Mouse (Mus musculus) megakaryocyte, embryonic 14.5 days (primary cell): ENCODE data around the gene Myl3. TPM values are rescaled to one million over a fixed set of nuclear protein-coding genes. Genes with fewer than 3 reads are reported as not detected.

ENCODE experiments used
- H3K27me3 ChIP-seq: replicated peaks from 2 replicates; pipeline ENCODE3; 2012; ENCODE audit warnings: inconsistent platforms
- H3K36me3 ChIP-seq: replicated peaks from 2 replicates; pipeline ENCODE3; 2012; ENCODE audit warnings: low read length, inconsistent platforms, mixed read lengths
- H3K4me1 ChIP-seq: 2 replicates; pipeline ENCODE4 v1.6.1; 2012; ENCODE audit warnings: inconsistent platforms
- H3K4me3 ChIP-seq: replicated peaks from 2 replicates; pipeline ENCODE3; 2012; ENCODE audit warnings: moderate library complexity, mild to moderate bottlenecking, inconsistent platforms
- H3K9me3 ChIP-seq: 2 replicates; pipeline ENCODE4 v1.6.1; 2012; ENCODE audit warnings: inconsistent platforms
- FLI1 ChIP-seq: IDR thresholded peaks from 2 replicates; pipeline ENCODE4 v1.6.1; 2012; ENCODE audit warnings: low read length, inconsistent platforms, mixed read lengths
- GATA1 ChIP-seq: IDR thresholded peaks from 3 replicates; pipeline ENCODE4 v1.6.1; 2012; ENCODE audit warnings: mixed read lengths, low read length, inconsistent platforms, borderline replicate concordance
- polyA plus RNA-seq: library from polyadenylated mRNA; stranded (reverse); fragments of >175 nt; gene quantifications from 2 replicates; pipeline ENCODE4 v1.2.3, GENCODE M21; 2012; ENCODE audit warnings: low replicate concordance; ENCODE audit not compliant: insufficient read depth

Myl3 gene
- polyA plus RNA-seq, 1 experiment, result not detected

DNA sequence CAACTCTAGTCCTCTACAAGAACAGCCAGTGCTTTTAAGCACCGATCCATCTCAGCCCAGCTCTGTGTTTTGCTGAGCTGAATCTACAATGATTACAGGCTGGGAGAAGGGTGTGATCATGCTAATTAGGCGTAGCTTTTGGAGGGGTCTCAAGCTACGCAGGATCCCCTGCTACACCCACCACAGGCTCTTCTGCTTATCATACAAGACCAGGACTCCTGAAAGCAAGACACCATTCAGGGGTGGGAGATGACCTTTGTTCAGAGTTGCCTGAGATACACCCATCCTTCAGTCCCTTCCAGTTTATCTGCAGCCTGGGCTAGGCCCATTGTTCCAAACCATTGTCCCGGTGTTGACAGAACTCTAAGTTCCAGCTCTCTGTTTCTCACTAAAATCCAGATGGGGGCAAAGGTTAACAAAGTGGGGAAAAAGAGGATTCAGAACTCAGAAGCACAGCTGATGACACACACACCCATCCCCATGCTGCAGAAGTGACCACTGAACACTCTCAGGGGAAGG, 11.3 kb downstream of the Myl3 start:
- peaks cover 14% of the 10 kb centered on the region for H3K4me1 ChIP-seq
- peaks cover 96% of the 10 kb centered on the region for H3K27me3 ChIP-seq
- H3K4me3 ChIP-seq, result no peak overlapping the region
- TF ChIP-seq GATA1 (no peak), FLI1 (no peak)
- H3K9me3 ChIP-seq, result no peaks in the 10 kb centered on the region
- H3K36me3 ChIP-seq, result no peaks in the 10 kb centered on the region

DNA sequence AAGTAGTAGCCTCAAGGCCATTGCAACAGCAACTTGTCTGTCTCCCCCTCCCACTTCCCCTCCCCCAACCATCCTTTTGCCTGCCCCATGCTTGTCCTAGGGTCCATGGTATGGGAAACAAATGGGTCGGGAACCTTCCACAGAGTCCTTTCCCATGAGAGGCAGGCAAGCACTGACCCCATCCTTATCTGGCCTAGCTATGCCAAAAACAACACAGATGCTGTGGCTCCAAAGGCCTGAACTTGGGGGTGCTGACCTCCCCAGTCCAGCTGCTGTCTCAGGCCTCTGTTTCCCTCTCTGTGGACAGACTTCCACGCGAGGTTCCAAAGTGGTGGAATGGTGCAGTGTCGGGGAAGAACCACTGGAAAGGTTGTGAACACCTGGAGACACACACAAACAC, 12.1 kb downstream of the Myl3 start:
- TF ChIP-seq FLI1, result no peak
- no peak for TF ChIP-seq GATA1
- H3K27me3 ChIP-seq, result peaks cover 96% of the 10 kb centered on the region
- H3K9me3 ChIP-seq, result no peaks in the 10 kb centered on the region
- H3K4me1 ChIP-seq, result peaks cover 17% of the 10 kb centered on the region
- no peak overlapping the region for H3K4me3 ChIP-seq
- H3K36me3 ChIP-seq, result no peaks in the 10 kb centered on the region

DNA sequence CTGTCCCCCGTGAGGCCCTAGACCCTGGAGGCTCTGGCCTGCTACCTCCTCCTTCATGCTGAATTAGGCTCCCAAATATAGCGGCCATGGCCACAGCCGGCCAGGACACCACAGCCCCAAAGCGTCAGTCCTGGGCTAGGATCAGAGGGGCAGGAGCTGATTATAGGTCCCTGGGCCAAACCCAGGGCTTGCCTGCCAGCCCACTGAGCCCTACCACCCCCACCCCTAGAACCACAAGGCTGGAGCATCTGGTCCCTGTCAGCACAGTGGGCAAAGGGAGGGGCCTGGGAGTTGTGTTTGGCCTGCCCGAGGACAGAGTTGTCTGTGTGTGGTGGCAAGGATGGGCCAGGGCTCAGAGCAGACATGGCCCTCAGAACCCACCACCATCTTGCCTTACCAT, 16.2 kb downstream of the Myl3 start:
- no peak for TF ChIP-seq GATA1
- TF ChIP-seq FLI1, result no peak
- Histone ChIP-seq H3K9me3 (no peaks in the 10 kb centered on the region), H3K4me3 (no peak overlapping the region), H3K4me1 (peaks cover 4% of the 10 kb centered on the region; the same call in 1 of the 2 replicates), H3K36me3 (no peaks in the 10 kb centered on the region), H3K27me3 (peaks cover 84% of the 10 kb centered on the region)

- H3K9me3 ChIP-seq, result no peaks in the 10 kb centered on the region
- peaks cover 84% of the 10 kb centered on the region for H3K27me3 ChIP-seq
- TF ChIP-seq GATA1 (no peak), FLI1 (no peak)
- no peak overlapping the region for H3K4me3 ChIP-seq
- peaks cover 4% of the 10 kb centered on the region; the same call in 1 of the 2 replicates for H3K4me1 ChIP-seq
- H3K36me3 ChIP-seq, result no peaks in the 10 kb centered on the region
These were observed 16.9 kb downstream of the Myl3 start for GRCm38 (mm10) chr9:110758605-110759004.

GRCm38 (mm10) chr9:110759265-110759664, 17.6 kb downstream of the Myl3 start:
- peaks cover 84% of the 10 kb centered on the region for H3K27me3 ChIP-seq
- no peak overlapping the region for H3K4me3 ChIP-seq
- TF ChIP-seq GATA1 (no peak), FLI1 (no peak)
- no peaks in the 10 kb centered on the region for H3K9me3 ChIP-seq
- H3K4me1 ChIP-seq, result peaks cover 7% of the 10 kb centered on the region
- H3K36me3 ChIP-seq, result no peaks in the 10 kb centered on the region

DNA sequence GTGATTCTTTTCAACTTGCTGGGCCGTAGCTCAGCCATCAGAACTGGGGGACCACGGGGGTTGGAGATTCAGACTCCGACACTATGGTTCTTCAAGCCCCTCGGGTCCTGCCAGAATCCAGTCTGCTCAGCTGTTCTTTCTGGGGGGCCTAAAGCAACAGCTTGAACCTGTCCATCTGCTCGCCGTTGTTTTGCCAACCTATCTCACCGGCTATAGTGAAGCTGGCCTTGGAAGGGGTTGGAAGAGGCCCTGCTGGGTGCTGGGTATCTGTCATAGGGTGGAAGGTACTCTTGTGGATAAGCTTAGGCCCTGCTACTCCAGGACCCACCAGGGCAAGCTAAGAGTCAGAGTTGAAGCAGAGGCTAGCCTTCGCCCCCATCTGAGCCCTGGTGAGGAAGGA, 19.2 kb downstream of the Myl3 start:
- peaks cover 82% of the 10 kb centered on the region for H3K27me3 ChIP-seq
- no peaks in the 10 kb centered on the region for H3K36me3 ChIP-seq

GRCm38 (mm10) chr9:110762763-110763162, 21.1 kb downstream of the Myl3 start:
- no peak overlapping the region for H3K4me3 ChIP-seq
- no peaks in the 10 kb centered on the region for H3K9me3 ChIP-seq
- TF ChIP-seq GATA1, result no peak
- no peak for TF ChIP-seq FLI1
- H3K27me3 ChIP-seq, result peaks cover 82% of the 10 kb centered on the region
- H3K36me3 ChIP-seq, result no peaks in the 10 kb centered on the region
- peaks cover 9% of the 10 kb centered on the region for H3K4me1 ChIP-seq

More for the DNA sequence above, 19.2 kb downstream of the Myl3 start:
- no peak for TF ChIP-seq FLI1
- TF ChIP-seq GATA1, result no peak
- peaks cover 9% of the 10 kb centered on the region for H3K4me1 ChIP-seq
- no peaks in the 10 kb centered on the region for H3K9me3 ChIP-seq
- H3K4me3 ChIP-seq, result no peak overlapping the region

GRCm38 (mm10) chr9:110763405-110763804, 21.7 kb downstream of the Myl3 start:
- Histone ChIP-seq H3K9me3 (no peaks in the 10 kb centered on the region), H3K36me3 (no peaks in the 10 kb centered on the region), H3K4me1 (peaks cover 5% of the 10 kb centered on the region), H3K4me3 (no peak overlapping the region), H3K27me3 (peaks cover 82% of the 10 kb centered on the region)
- TF ChIP-seq GATA1, result no peak
- TF ChIP-seq FLI1, result no peak

DNA sequence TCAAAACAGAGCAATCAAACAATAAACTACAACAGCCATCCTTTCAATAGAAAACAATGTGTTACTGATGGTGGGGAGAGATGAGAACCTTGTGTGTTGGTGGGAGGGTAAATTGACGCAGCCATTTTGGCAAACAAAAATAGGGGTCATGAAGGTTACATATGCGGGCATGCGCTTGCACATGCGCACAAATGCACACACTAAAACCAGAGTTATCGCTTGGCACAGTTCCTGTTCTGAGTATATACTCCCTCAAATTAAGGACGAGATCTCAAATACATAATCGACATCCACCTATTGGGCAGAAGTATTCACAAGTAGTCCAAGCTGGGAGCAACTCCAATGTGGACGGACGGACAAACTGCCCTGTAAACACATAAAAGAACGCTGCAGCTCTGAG, 30.7 kb downstream of the Myl3 start:
- no peaks in the 10 kb centered on the region; the same call in 1 of the 2 replicates for H3K4me1 ChIP-seq
- no peaks in the 10 kb centered on the region for H3K36me3 ChIP-seq
- peaks cover 68% of the 10 kb centered on the region for H3K27me3 ChIP-seq
- TF ChIP-seq FLI1, result no peak
- TF ChIP-seq GATA1, result no peak
- no peaks in the 10 kb centered on the region for H3K9me3 ChIP-seq
- H3K4me3 ChIP-seq, result no peak overlapping the region

DNA sequence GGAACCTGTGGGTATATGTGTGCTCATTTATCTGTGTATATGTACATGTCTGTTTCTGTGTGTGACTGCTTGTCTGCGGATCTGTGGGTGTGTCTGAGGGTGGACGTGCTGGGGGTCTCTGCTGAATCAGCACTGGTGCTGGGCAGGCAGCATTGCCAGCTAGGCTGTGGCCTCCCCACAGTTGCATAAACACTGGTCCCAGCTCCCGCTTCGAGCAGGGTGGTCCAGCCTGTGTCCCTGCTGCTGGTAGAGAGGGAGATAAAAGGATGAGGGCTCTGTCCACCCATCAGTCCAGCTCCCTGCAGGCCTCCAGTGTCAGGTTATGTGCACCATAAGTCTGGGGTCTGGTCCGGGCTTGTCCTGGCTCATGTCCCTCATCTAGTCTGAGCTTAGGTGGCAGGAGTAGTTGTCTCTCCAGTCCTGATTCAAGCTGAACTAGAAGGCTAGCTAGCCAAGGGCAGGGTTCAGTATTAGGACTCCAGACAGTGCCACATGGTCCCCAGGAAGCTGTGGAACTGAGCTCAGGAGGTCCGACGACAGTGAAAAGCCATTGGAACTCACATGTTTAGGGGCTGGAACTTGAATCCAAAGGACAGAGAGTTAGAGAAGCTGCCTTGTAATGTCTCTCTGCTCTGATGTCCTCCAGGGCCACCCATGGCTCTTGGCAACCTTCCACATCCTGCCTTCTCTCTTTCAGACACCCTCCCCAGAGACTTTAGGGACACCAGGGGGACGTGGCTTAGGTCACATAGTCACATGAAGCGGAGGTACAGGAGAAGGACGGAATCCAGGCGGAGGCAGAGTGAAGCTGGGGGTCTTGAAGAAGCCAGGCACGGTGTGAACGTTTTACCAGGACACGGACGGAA, 33.0 kb downstream of the Myl3 start:
- Histone ChIP-seq H3K4me3 (no peak overlapping the region), H3K9me3 (no peaks in the 10 kb centered on the region), H3K4me1 (no peaks in the 10 kb centered on the region; the same call in 1 of the 2 replicates), H3K36me3 (no peaks in the 10 kb centered on the region), H3K27me3 (peaks cover 71% of the 10 kb centered on the region)
- TF ChIP-seq FLI1, result no peak
- TF ChIP-seq GATA1, result no peak
